In the genomic region with DNA sequence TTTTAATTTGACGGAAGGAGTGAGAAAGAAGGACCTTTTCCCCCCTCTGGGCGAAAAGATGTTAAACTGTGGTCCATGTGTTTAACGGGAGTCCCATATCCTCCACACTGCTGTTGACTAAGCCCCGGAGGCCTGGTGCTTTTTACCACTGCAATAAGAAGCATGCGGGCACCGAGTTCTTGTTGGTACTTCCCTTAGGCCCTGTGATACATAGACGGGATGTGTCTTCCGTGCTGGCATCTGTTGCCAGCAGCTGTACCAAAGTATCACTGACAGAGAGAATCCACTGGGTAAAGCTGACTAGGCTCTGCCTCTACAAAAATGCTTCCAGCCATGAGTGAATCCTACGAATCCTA, we compare ENCODE assay signal across 9 mouse cellular contexts.
DNase-seq lines count a peak whose midpoint lies in the region; ATAC-seq and TF ChIP-seq lines count a peak whose summit lies in the region.
"Had no signal": no experiment of that assay in that cellular context is flagged by ENCODE, and none has a peak within 500 bp of the region (broad histone marks: within the 10 kb centered on the region; RNA-seq: fewer than 3 reads in every experiment).

No protein-coding gene starts in this region.

- peak overlapping the region; percentile 15; the same call in 1 of the 2 replicates for H3K4me3 ChIP-seq in gastrocnemius, adult 2 months
- H3K4me3 ChIP-seq in liver, embryonic 11.5 days (ENCODE audit: low read depth, low read length): no peak overlapping the region
- H3K4me3 ChIP-seq in hindbrain, embryonic 15.5 days: no peak overlapping the region
- no peak overlapping the region for H3K4me3 ChIP-seq in neural tube, embryonic 12.5 days

- intact Hi-C loops in gastrocnemius, adult 2 months (cut with DNase I): loop anchor here (2.0 to 10.0 kb wide), 3 partner anchors 15 to 345 kb away; no protein-coding TSS in a partner anchor
- intact Hi-C loops in gastrocnemius, postnatal 36 days (cut with DNase I): no loop called here

- WGBS in liver, embryonic 11.5 days: 75% methylated on average over 9 of the region's 9 CpGs
- 13% methylated on average over 9 of the region's 9 CpGs for WGBS in hindbrain, embryonic 15.5 days
- WGBS in neural tube, embryonic 12.5 days: 13% methylated on average over 9 of the region's 9 CpGs

- H3K27ac ChIP-seq in gastrocnemius, adult 2 months: peak overlapping the region; percentile 91
- H3K27ac ChIP-seq in liver, embryonic 11.5 days (ENCODE audit: low read depth, low read length): peak overlapping the region; percentile 34; the same call in 1 of the 2 replicates
- H3K27ac ChIP-seq in hindbrain, embryonic 15.5 days (replicated peaks): peak overlapping the region; percentile 18
- H3K27ac ChIP-seq in neural tube, embryonic 12.5 days: peak overlapping the region; percentile 38

- no peak overlapping the region for H3K9ac ChIP-seq in liver, embryonic 11.5 days (ENCODE audit: low read depth, low read length)
- H3K9ac ChIP-seq in hindbrain, embryonic 15.5 days: no peak overlapping the region
- H3K9ac ChIP-seq in neural tube, embryonic 12.5 days: no peak overlapping the region

- H3K4me1 ChIP-seq in liver, embryonic 11.5 days (replicated peaks; ENCODE audit: control insufficient read depth, insufficient read depth, low read length): peaks cover 8% of the 10 kb centered on the region
- peaks cover 22% of the 10 kb centered on the region for H3K4me1 ChIP-seq in hindbrain, embryonic 15.5 days (replicated peaks)
- peaks cover 37% of the 10 kb centered on the region for H3K4me1 ChIP-seq in neural tube, embryonic 12.5 days

- no peak overlapping the region for H3K4me2 ChIP-seq in liver, embryonic 11.5 days
- no peak overlapping the region for H3K4me2 ChIP-seq in hindbrain, embryonic 15.5 days
- H3K4me2 ChIP-seq in neural tube, embryonic 12.5 days (replicated peaks): peak overlapping the region; percentile 27

- no peaks in the 10 kb centered on the region for H3K9me3 ChIP-seq in liver, embryonic 11.5 days (ENCODE audit: control insufficient read depth, low read length)
- no peaks in the 10 kb centered on the region for H3K9me3 ChIP-seq in hindbrain, embryonic 15.5 days
- no peaks in the 10 kb centered on the region for H3K9me3 ChIP-seq in neural tube, embryonic 12.5 days

- no peak for TF ChIP-seq CTCF in gastrocnemius, adult 2 months (IDR thresholded peaks at IDR 0.05)

- H3K27me3 ChIP-seq in liver, embryonic 11.5 days (replicated peaks; ENCODE audit: control insufficient read depth, insufficient read depth, low read length): no peaks in the 10 kb centered on the region; the same call in 1 of the 2 replicates
- H3K27me3 ChIP-seq in hindbrain, embryonic 15.5 days: no peaks in the 10 kb centered on the region
- H3K27me3 ChIP-seq in neural tube, embryonic 12.5 days (replicated peaks): no peaks in the 10 kb centered on the region

- no peaks in the 10 kb centered on the region for H3K36me3 ChIP-seq in liver, embryonic 11.5 days (ENCODE audit: control insufficient read depth, insufficient read depth, low read length)
- H3K36me3 ChIP-seq in hindbrain, embryonic 15.5 days: no peaks in the 10 kb centered on the region
- H3K36me3 ChIP-seq in neural tube, embryonic 12.5 days: no peaks in the 10 kb centered on the region

- DNase-seq in gastrocnemius, adult 2 months: peak; percentile 68
- no peak for DNase-seq in gastrocnemius, postnatal 36 days
- no peak for DNase-seq in liver, embryonic 11.5 days (ENCODE audit: low spot score)
- no peak for DNase-seq in liver
- no peak for DNase-seq in ovary, postnatal 36 days (ENCODE audit: low spot score)
- DNase-seq in frontal cortex, postnatal 25 days (ENCODE audit: low spot score in 2 of 2): no peak
- DNase-seq: cerebellum, postnatal 25 days had no signal

- ATAC-seq in liver, embryonic 11.5 days (replicated peaks; ENCODE audit: low FRiP score): 0 out of 2 replicates have a peak, but pooled peaks have one; percentile 7
- ATAC-seq in hindbrain, embryonic 15.5 days (ENCODE audit: low FRiP score, low read depth): peak; percentile 30; the same call in 1 of the 2 replicates
- peak; percentile 79 for ATAC-seq in neural tube, embryonic 12.5 days (ENCODE audit: low FRiP score, low read depth)

Comparison
In these comparisons a context has a peak if more than half of its experiments do, and no peak if none do; other contexts are left out.
1. H3K27ac ChIP-seq: peak in every context shown above with its lines; median percentile 91 in gastrocnemius, adult 2 months; 38 in neural tube, embryonic 12.5 days; 34 in liver, embryonic 11.5 days; 18 in hindbrain, embryonic 15.5 days.
2. ATAC-seq: peak in every context shown above with its lines; median percentile 79 in neural tube, embryonic 12.5 days; 30 in hindbrain, embryonic 15.5 days; 7 in liver, embryonic 11.5 days.